Mouse (Mus musculus): ENCODE data around the gene Hoxc5. TPM values are rescaled to one million over a fixed set of nuclear protein-coding genes. Genes with fewer than 3 reads are reported as not detected.

Gene Hoxc5
- polyA plus RNA-seq, 1 experiment from 2014 or later, result 37.3 TPM

DNA sequence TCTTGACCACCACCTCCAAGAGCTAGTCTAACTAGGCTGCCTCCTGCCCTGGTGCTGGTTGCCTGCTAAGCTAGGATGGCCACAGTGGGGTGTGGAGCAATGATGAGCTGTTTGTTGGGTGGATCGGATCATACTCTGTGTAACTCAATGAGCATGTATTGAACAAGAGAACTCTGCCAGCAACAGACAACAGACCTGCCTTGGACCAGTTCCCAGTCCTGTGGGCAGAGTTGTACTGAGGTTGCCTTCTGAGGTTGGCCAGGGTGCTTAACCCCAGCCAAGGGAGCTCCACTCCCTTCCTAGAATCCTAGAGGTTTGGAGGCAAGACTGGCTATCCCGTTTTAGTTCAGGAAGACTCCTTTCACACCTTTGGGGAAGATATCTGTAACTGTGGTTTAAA, 89.2 kb downstream of the Hoxc5 start:
- ATAC-seq (ENCODE audit: insufficient read depth, low FRiP score, low TSS enrichment), result no peak
- Histone ChIP-seq H3K9ac (ENCODE audit: low read length) (peak overlapping the region; percentile 76), H3K4me2 (ENCODE audit: low read depth) (peak overlapping the region; percentile 74)

GRCm38 (mm10) chr15:103058715-103059114, 91.5 kb downstream of the Hoxc5 start:
- WGBS, result 3% methylated on average over 12 of the region's 12 CpGs
- DNase-seq (ENCODE audit: low spot score) (peak; percentile 54), ATAC-seq (ENCODE audit: insufficient read depth, low FRiP score, low TSS enrichment) (no peak)
- H3K27ac ChIP-seq (ENCODE audit: low read depth, low read length), result peak overlapping the region; percentile 98
- H3K36me3 ChIP-seq (ENCODE audit: control insufficient read depth, insufficient read depth, low read length), result no peaks in the 10 kb centered on the region
- H3K9ac ChIP-seq (ENCODE audit: low read length), result peak overlapping the region; percentile 95
- no peaks in the 10 kb centered on the region for H3K27me3 ChIP-seq (ENCODE audit: control insufficient read depth, insufficient read depth, low read length)
- no peaks in the 10 kb centered on the region for H3K9me3 ChIP-seq (ENCODE audit: control insufficient read depth, low read length)
- H3K4me1 ChIP-seq (ENCODE audit: control insufficient read depth, insufficient read depth, low read length), result peaks cover 62% of the 10 kb centered on the region
- H3K4me3 ChIP-seq (ENCODE audit: low read depth, low read length), result peak overlapping the region; percentile 56
- peak overlapping the region; percentile 79 for H3K4me2 ChIP-seq (ENCODE audit: low read depth)

More for the DNA sequence above, 89.2 kb downstream of the Hoxc5 start:
- peak overlapping the region; percentile 91 for H3K27ac ChIP-seq (ENCODE audit: low read depth, low read length)
- WGBS, result 26% methylated on average over 2 of the region's 2 CpGs
- H3K4me1 ChIP-seq (ENCODE audit: control insufficient read depth, insufficient read depth, low read length), result peaks cover 52% of the 10 kb centered on the region
- H3K27me3 ChIP-seq (ENCODE audit: control insufficient read depth, insufficient read depth, low read length), result no peaks in the 10 kb centered on the region
- H3K36me3 ChIP-seq (ENCODE audit: control insufficient read depth, insufficient read depth, low read length), result no peaks in the 10 kb centered on the region; the same call in 1 of the 2 replicates
- no peaks in the 10 kb centered on the region for H3K9me3 ChIP-seq (ENCODE audit: control insufficient read depth, low read length)
- no peak for DNase-seq (ENCODE audit: low spot score)
- H3K4me3 ChIP-seq (ENCODE audit: low read depth, low read length), result peak overlapping the region; percentile 37

GRCm38 (mm10) chr15:103059393-103059992, 92.2 kb downstream of the Hoxc5 start:
- no peak for ATAC-seq (ENCODE audit: insufficient read depth, low FRiP score, low TSS enrichment)
- peak overlapping the region; percentile 98 for H3K27ac ChIP-seq (ENCODE audit: low read depth, low read length)
- peak overlapping the region; percentile 79 for H3K4me2 ChIP-seq (ENCODE audit: low read depth)
- H3K36me3 ChIP-seq (ENCODE audit: control insufficient read depth, insufficient read depth, low read length), result no peaks in the 10 kb centered on the region
- under 1% methylated on average over 21 of the region's 21 CpGs for WGBS
- no peaks in the 10 kb centered on the region for H3K27me3 ChIP-seq (ENCODE audit: control insufficient read depth, insufficient read depth, low read length)
- peak; percentile 47 for DNase-seq (ENCODE audit: low spot score)
- H3K9ac ChIP-seq (ENCODE audit: low read length), result peak overlapping the region; percentile 95
- H3K4me3 ChIP-seq (ENCODE audit: low read depth, low read length), result peak overlapping the region; percentile 56
- peaks cover 64% of the 10 kb centered on the region for H3K4me1 ChIP-seq (ENCODE audit: control insufficient read depth, insufficient read depth, low read length)
- no peaks in the 10 kb centered on the region for H3K9me3 ChIP-seq (ENCODE audit: control insufficient read depth, low read length)

DNA sequence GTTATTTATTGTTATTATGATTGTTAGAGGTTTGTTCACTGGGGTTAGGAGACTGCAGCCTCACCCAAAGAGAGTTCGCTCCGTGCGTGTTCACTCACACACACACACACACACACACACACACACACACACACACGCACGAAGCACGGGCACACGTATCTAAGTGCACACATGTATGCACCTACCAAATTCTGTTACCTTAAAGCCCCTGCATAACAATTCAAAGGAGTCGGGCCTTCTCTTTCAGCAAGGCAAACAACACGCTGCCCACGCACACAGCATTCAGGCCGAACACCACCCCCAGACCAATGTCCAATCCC, 92.7 kb downstream of the Hoxc5 start:
- no peaks in the 10 kb centered on the region for H3K36me3 ChIP-seq (ENCODE audit: control insufficient read depth, insufficient read depth, low read length)
- no peaks in the 10 kb centered on the region for H3K27me3 ChIP-seq (ENCODE audit: control insufficient read depth, insufficient read depth, low read length)
- 3% methylated on average over 11 of the region's 11 CpGs for WGBS
- H3K4me1 ChIP-seq (ENCODE audit: control insufficient read depth, insufficient read depth, low read length), result peaks cover 62% of the 10 kb centered on the region
- H3K27ac ChIP-seq (ENCODE audit: low read depth, low read length), result peak overlapping the region; percentile 98
- H3K9ac ChIP-seq (ENCODE audit: low read length), result peak overlapping the region; percentile 95
- peak overlapping the region; percentile 79 for H3K4me2 ChIP-seq (ENCODE audit: low read depth)
- DNase-seq (ENCODE audit: low spot score) (no peak), ATAC-seq (ENCODE audit: insufficient read depth, low FRiP score, low TSS enrichment) (peak; percentile 24)
- no peaks in the 10 kb centered on the region for H3K9me3 ChIP-seq (ENCODE audit: control insufficient read depth, low read length)
- H3K4me3 ChIP-seq (ENCODE audit: low read depth, low read length), result peak overlapping the region; percentile 56

- peak overlapping the region; percentile 79 for H3K4me2 ChIP-seq (ENCODE audit: low read depth)
- no peaks in the 10 kb centered on the region for H3K27me3 ChIP-seq (ENCODE audit: control insufficient read depth, insufficient read depth, low read length)
- H3K27ac ChIP-seq (ENCODE audit: low read depth, low read length), result peak overlapping the region; percentile 98
- peak overlapping the region; percentile 95 for H3K9ac ChIP-seq (ENCODE audit: low read length)
- no peaks in the 10 kb centered on the region for H3K36me3 ChIP-seq (ENCODE audit: control insufficient read depth, insufficient read depth, low read length)
- WGBS, result under 1% methylated on average over 36 of the region's 36 CpGs
- H3K4me3 ChIP-seq (ENCODE audit: low read depth, low read length), result peak overlapping the region; percentile 56
- peak; percentile 80 for DNase-seq (ENCODE audit: low spot score)
- peaks cover 60% of the 10 kb centered on the region for H3K4me1 ChIP-seq (ENCODE audit: control insufficient read depth, insufficient read depth, low read length)
- peak; percentile 72 for ATAC-seq (ENCODE audit: insufficient read depth, low FRiP score, low TSS enrichment)
- no peaks in the 10 kb centered on the region for H3K9me3 ChIP-seq (ENCODE audit: control insufficient read depth, low read length)
Observed at GRCm38 (mm10) chr15:103060341-103061130, 93.3 kb downstream of the Hoxc5 start.

DNA sequence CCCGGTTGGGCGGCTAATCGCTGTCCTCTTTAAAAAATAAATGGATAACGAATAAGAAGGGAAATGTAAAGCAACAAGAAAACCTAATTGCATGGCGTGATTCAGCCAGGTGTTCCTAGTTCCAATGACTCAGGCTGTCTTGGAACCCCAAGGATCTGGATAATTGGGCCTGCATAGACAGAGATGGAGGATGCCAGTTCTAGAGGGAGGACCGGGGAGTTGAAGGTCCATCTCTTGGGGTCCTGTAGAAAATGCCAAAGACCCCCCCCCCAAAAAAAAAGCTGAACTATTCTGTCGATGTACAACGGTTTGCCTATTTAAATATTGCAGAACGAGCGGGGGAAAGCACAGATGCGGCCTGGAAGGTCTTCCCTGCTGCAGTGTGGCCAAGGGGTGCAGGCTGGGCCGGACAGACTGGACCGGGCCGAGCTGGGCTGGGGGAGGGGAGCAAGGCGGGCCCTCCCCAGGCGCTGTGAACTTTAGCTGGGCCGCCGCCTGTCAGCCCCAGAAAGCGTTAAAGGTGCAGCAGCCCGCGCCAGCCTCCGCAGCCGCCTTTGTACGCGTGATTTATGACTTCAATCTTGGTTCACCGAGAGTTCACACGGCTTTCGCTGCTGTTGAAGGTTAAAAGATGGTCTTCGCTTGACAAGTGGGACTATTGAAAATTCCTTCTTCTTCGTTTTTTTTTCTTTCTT, 94.0 kb downstream of the Hoxc5 start:
- ATAC-seq (ENCODE audit: insufficient read depth, low FRiP score, low TSS enrichment) (peak; percentile 61), DNase-seq (ENCODE audit: low spot score) (peak; percentile 89)
- Histone ChIP-seq H3K27me3 (ENCODE audit: control insufficient read depth, insufficient read depth, low read length) (no peaks in the 10 kb centered on the region), H3K27ac (ENCODE audit: low read depth, low read length) (peak overlapping the region; percentile 98), H3K9me3 (ENCODE audit: control insufficient read depth, low read length) (no peaks in the 10 kb centered on the region), H3K4me3 (ENCODE audit: low read depth, low read length) (peak overlapping the region; percentile 56), H3K4me1 (ENCODE audit: control insufficient read depth, insufficient read depth, low read length) (peaks cover 59% of the 10 kb centered on the region), H3K4me2 (ENCODE audit: low read depth) (peak overlapping the region; percentile 79), H3K36me3 (ENCODE audit: control insufficient read depth, insufficient read depth, low read length) (no peaks in the 10 kb centered on the region), H3K9ac (ENCODE audit: low read length) (peak overlapping the region; percentile 95)
- WGBS, result under 1% methylated on average over 30 of the region's 30 CpGs

GRCm38 (mm10) chr15:103061988-103062387, 94.7 kb downstream of the Hoxc5 start:
- Histone ChIP-seq H3K27ac (ENCODE audit: low read depth, low read length) (peak overlapping the region; percentile 98), H3K4me1 (ENCODE audit: control insufficient read depth, insufficient read depth, low read length) (peaks cover 59% of the 10 kb centered on the region), H3K9me3 (ENCODE audit: control insufficient read depth, low read length) (no peaks in the 10 kb centered on the region), H3K9ac (ENCODE audit: low read length) (peak overlapping the region; percentile 30), H3K36me3 (ENCODE audit: control insufficient read depth, insufficient read depth, low read length) (no peaks in the 10 kb centered on the region), H3K4me2 (ENCODE audit: low read depth) (peak overlapping the region; percentile 79), H3K4me3 (ENCODE audit: low read depth, low read length) (no peak overlapping the region), H3K27me3 (ENCODE audit: control insufficient read depth, insufficient read depth, low read length) (no peaks in the 10 kb centered on the region)
- ATAC-seq (ENCODE audit: insufficient read depth, low FRiP score, low TSS enrichment), result no peak
- 0% methylated on average over 2 of the region's 2 CpGs for WGBS
- DNase-seq (ENCODE audit: low spot score), result no peak

DNA sequence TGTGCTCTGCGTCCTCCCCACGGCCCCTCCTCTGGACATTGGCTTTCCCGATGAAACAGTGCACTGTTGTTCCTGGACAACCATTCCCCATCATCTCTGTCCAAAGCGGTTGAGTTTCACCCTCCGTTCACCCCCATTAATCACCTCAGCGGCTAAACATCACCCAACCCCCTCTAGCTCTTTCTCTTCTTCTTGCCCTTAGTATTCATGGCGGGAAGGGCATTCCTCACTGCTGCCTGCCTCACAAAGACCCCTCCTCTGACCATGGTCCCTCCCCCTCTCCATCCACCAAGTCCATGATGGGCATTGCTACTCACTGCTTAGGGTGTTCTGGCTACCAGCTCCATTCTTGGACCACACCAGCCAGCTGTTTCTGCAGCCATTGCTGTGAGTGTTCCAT, 98.4 kb downstream of the Hoxc5 start:
- peaks cover 76% of the 10 kb centered on the region for H3K4me1 ChIP-seq (ENCODE audit: control insufficient read depth, insufficient read depth, low read length)
- no peaks in the 10 kb centered on the region for H3K27me3 ChIP-seq (ENCODE audit: control insufficient read depth, insufficient read depth, low read length)
- DNase-seq (ENCODE audit: low spot score), result peak; percentile 85
- no peak overlapping the region for H3K4me3 ChIP-seq (ENCODE audit: low read depth, low read length)
- WGBS, result 3% methylated on average over 7 of the region's 7 CpGs
- H3K4me2 ChIP-seq (ENCODE audit: low read depth), result peak overlapping the region; percentile 29
- H3K9me3 ChIP-seq (ENCODE audit: control insufficient read depth, low read length), result no peaks in the 10 kb centered on the region
- ATAC-seq (ENCODE audit: insufficient read depth, low FRiP score, low TSS enrichment), result peak; percentile 67
- H3K36me3 ChIP-seq (ENCODE audit: control insufficient read depth, insufficient read depth, low read length), result no peaks in the 10 kb centered on the region
- peak overlapping the region; percentile 87 for H3K27ac ChIP-seq (ENCODE audit: low read depth, low read length)
- H3K9ac ChIP-seq (ENCODE audit: low read length), result peak overlapping the region; percentile 23; the same call in 1 of the 2 replicates
